Comparison of ENCODE assay signal across 7 mouse cellular contexts in genomic region chr17:83953656-83954055, GRCm38 (mm10).
DNase-seq lines count a peak whose midpoint lies in the region; ATAC-seq and TF ChIP-seq lines count a peak whose summit lies in the region.

No protein-coding gene starts in this region.

- 51% methylated on average over 7 of the region's 7 CpGs for WGBS in hindbrain, postnatal 0 days
- WGBS in liver, postnatal 0 days (ENCODE audit: insufficient replicate concordance), result 67% methylated on average over 7 of the region's 7 CpGs

- no peaks in the 10 kb centered on the region for H3K27me3 ChIP-seq in hindbrain, postnatal 0 days (ENCODE audit: insufficient read depth, low read length)
- no peaks in the 10 kb centered on the region for H3K27me3 ChIP-seq in liver, postnatal 0 days (ENCODE audit: insufficient read depth, low read length)

- peaks cover 12% of the 10 kb centered on the region; the same call in 1 of the 2 replicates for H3K4me1 ChIP-seq in hindbrain, postnatal 0 days (ENCODE audit: insufficient read depth, low read length)
- peaks cover 34% of the 10 kb centered on the region for H3K4me1 ChIP-seq in liver, postnatal 0 days (ENCODE audit: insufficient read depth)

- H3K27ac ChIP-seq in hindbrain, postnatal 0 days, result peak overlapping the region; percentile 84
- peak overlapping the region; percentile 58 for H3K27ac ChIP-seq in liver, postnatal 0 days (ENCODE audit: low read depth)

- no peak for ATAC-seq in hindbrain, postnatal 0 days
- ATAC-seq in liver, postnatal 0 days, result no peak
- ATAC-seq in activated CD4-positive, CD25-positive, alpha-beta regulatory T cell, adult 4 months, result no peak

- no peak overlapping the region for H3K9ac ChIP-seq in hindbrain, postnatal 0 days (replicated peaks; ENCODE audit: low read length)
- no peak overlapping the region for H3K9ac ChIP-seq in liver, postnatal 0 days (replicated peaks)

- DNase-seq in NIH3T3 (ENCODE audit: low read depth), result peak; percentile 62
- peak; percentile 64 for DNase-seq in embryo, embryonic 10 days (ENCODE audit: low spot score)
- DNase-seq in hindbrain, postnatal 0 days (ENCODE audit: low spot score), result no peak
- DNase-seq in liver, postnatal 0 days, result no peak
- no peak for DNase-seq in urinary bladder, adult 18-20 months (ENCODE audit: low spot score in 2 of 2)
- DNase-seq in layer of hippocampus, adult 8-10 months (ENCODE audit: low spot score in 2 of 2), result no peak

- no peaks in the 10 kb centered on the region for H3K9me3 ChIP-seq in hindbrain, postnatal 0 days (ENCODE audit: low read length)
- H3K9me3 ChIP-seq in liver, postnatal 0 days (ENCODE audit: low read length), result no peaks in the 10 kb centered on the region

- TF ChIP-seq CTCF in hindbrain, postnatal 0 days (IDR thresholded peaks at IDR 0.05; ENCODE audit: low read depth), result no peak
- TF ChIP-seq CTCF in liver, postnatal 0 days (IDR thresholded peaks at IDR 0.05; ENCODE audit: low read depth), result no peak

- H3K4me2 ChIP-seq in hindbrain, postnatal 0 days (ENCODE audit: low read depth, low read length), result no peak overlapping the region
- H3K4me2 ChIP-seq in liver, postnatal 0 days (ENCODE audit: low read depth, low read length), result no peak overlapping the region

- H3K36me3 ChIP-seq in hindbrain, postnatal 0 days (ENCODE audit: insufficient read depth, low read length), result no peaks in the 10 kb centered on the region
- no peaks in the 10 kb centered on the region for H3K36me3 ChIP-seq in liver, postnatal 0 days (replicated peaks; ENCODE audit: insufficient read depth, low read length)

- TF ChIP-seq EP300 in liver, postnatal 0 days (IDR thresholded peaks at IDR 0.05; ENCODE audit: low read depth), result no peak

- no peak overlapping the region for H3K4me3 ChIP-seq in hindbrain, postnatal 0 days (ENCODE audit: low read length)
- no peak overlapping the region for H3K4me3 ChIP-seq in liver, postnatal 0 days (ENCODE audit: low read depth, low read length)

Comparison
In these comparisons a context has a peak if more than half of its experiments do, and no peak if none do; other contexts are left out.
1. DNase-seq: peak in NIH3T3 (single experiment) and embryo, embryonic 10 days (single experiment); none in hindbrain, postnatal 0 days (single experiment), liver, postnatal 0 days (single experiment), urinary bladder, adult 18-20 months (0 of 2) and layer of hippocampus, adult 8-10 months (0 of 2).